Mouse (Mus musculus): ENCODE data around the gene Scap. TPM values are rescaled to one million over a fixed set of nuclear protein-coding genes. Genes with fewer than 3 reads are reported as not detected.

Scap gene
- 100 to 1,000 TPM in 1 of 2 experiments, 10 to 100 TPM in 1; 89.2 to 104 TPM for total RNA-seq (2021)
- long read RNA-seq, full-length matches to known transcripts = 18 of 61 reads
- long read RNA-seq, partial matches to known transcripts = 31 of 61 reads
- long read RNA-seq, other reads (novel, unspliced or antisense) = 12 of 61 reads

- peak; percentile 100 for DNase-seq (ENCODE audit: low spot score in 2 of 2)
These were observed at the start of gene Scap for GRCm38 (mm10) chr9:110333135-110333895. TSS of gene Scap (plus strand) at chr9:110333288.

GRCm38 (mm10) chr9:110284075-110284697 lies 48.9 kb upstream of the Scap start:
- no peak for DNase-seq (ENCODE audit: low spot score in 2 of 2)

DNA sequence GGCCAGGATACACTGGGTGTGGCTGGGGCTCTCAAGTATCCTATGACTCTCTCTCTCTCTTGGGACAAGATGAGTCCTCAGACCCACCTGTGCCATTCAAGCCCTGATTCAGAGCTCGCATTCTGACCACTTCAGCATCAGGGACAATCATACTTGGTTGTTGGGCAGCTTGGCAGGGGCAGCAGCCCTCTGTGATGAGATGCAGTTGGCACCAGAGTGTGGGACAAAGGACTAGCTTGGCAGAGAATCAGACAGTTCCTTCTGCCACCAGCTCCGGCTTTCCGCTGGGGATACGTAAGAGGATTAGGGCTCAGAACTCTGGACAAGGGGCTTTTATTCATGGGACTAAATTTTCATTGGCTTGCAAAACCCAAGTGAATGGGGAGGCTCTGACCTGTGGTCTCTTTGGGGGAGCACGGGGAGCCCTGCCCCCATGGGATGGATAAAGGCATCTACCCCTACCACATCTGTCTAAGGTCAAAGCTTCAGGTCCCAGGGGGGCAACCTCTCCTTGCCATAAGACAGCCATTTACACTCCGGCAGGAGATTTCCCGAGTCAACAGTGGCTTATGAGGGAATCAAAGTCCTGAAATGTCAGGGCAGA lies 45.7 kb upstream of the Scap start:
- DNase-seq (ENCODE audit: low spot score in 2 of 2) = peak; percentile 55 to 64

- DNase-seq (ENCODE audit: low spot score in 2 of 2) = peak; percentile 46 to 61
These were observed 39.8 kb upstream of the Scap start for GRCm38 (mm10) chr9:110293254-110293718.

DNA sequence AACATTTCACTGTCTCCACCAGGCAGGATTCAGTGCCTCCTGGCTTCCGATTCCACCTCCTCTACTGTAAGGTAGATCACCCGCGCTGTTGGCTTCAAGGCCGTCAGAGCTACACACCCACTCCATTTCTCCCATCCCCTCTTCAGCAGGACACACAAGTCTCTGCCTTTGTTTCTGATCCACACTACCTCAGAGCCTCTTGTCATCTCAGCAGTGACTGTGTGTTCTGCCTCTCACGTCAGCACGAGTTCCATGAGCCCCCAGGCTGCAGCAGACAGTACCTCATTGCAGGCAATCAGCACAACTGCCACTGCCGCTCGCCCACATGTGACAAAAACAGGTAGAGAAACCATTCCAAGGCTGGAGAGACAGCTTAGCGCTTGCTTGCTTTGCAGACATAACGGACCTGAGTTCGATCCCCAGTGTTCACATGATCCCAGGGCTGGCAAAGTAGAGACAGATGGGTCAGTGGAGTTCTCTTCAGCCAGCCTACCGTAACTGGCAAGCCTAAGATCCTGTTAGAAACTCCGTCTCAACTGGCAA lies 39.1 kb upstream of the Scap start:
- no peak for DNase-seq (ENCODE audit: low spot score in 2 of 2)

DNA sequence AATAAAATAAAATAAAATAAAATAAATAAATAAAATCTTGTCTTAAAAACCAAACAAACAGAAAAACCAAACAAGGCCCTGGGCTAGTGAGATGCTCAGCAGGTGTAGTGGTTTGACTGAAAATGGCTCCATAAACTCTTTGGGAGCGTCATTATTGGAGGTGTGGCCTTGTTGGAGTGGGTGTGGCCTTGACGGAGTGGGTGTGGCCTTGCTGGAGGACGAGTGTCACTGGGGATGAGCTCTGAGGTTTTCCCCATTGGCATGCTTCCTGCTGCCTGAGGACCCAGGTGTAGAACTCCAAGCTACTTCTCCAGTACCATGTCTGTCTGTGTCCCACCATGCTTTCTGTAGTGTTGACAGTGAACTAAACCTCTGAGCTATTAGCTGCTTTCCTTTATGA lies 38.3 kb upstream of the Scap start:
- no peak for DNase-seq (ENCODE audit: low spot score in 2 of 2)

DNA sequence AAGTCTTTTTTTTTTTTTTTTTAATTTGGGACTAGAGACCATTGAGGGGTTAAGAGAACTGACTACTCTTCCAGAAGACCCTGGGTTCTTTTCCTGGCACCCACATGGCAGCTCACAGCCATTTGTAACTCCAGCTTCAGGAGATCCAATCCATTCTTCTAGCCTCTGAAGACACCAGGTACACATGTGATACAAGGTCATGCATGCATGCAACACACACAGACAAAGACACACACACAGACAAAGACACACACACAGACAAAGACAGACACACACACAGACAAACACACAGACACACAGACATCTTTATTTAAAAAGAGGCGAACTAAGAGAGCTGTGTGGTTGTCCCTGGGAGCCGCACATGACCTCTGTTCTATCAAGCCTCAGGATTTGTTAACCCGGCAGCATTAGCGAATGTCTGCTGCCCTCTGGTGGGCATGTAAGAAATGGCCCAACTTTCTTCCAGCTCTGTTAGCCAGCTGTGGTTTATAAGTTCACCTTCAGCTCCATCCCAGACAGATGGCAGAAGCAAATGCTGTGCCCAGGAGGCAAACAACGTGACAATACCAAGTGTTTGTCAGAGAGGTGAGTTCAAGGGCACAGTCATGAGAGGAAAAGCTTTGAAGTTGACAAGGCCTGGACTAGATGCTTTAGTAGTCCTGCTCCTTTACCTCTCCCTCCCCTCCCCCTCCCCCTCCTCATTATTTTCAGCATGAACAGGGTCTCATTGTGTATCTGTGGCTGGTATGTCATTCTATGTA lies 36.0 kb upstream of the Scap start:
- peak; percentile 91 for DNase-seq (ENCODE audit: low spot score in 2 of 2)

DNA sequence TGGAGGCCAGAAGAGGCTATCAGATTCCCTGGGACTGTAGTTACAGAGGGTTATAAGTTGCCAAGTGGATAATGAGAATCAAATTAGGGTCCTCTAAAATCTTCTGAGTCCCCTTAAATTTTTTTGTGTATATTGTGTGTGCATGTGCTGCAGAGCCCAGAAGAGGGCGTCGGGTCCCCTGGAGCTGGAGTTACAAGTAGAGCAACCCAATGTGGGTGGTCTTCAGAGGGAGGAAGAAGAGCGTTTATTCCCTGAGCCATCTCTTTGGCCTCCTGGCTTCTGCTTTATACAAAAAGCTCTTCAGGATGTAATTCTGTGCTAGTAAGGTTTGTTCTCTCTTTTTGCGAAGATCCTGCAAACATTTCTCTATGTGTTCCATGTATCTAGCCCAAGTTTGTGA lies 28.6 kb upstream of the Scap start:
- DNase-seq (ENCODE audit: low spot score in 2 of 2) = no peak

GRCm38 (mm10) chr9:110304969-110305651 lies 28.0 kb upstream of the Scap start, which contains the start of gene Elp6:
TSS of gene Elp6 (plus strand) at chr9:110305173.
- DNase-seq (ENCODE audit: low spot score in 2 of 2) = peak; percentile 90 to 91

DNA sequence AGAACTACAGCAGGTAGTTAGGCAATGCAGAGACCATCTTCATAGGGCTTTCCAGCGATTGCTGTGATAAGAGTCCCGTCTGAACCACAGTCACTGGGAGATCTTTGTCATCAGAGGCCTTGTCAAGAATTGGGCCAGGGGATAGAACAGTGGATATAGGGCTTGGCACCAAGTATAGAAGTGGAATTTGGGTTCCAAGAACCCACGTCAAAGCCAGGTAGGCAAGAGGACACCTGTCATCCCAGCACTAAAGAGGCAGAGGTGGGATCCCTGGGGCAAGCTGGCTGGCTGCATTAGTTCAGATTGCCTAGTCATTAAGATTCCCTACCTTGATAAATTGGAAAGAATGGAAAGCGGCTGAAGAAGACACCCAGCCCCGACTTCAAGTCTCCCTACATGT lies 26.7 kb upstream of the Scap start:
- DNase-seq (ENCODE audit: low spot score in 2 of 2) = no peak

DNA sequence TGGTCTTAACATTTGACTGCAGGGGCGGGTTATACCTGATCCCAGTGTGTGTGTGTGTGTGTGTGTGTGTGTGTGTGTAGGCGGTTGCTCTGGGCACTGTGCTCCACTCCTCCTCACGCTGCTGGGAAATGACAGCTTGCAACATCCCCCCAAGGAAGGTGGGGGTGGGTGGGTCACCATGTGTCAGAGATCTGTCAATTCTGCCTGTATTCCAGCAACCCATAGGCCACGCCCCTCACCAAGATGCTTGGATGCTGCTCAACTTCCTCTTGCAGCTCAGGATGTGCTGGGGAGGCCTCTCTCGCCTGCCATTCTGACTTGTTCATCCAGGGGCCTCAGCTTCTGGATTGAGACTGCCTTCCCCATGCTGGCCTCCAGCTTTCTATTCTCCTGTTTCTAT lies 18.4 kb upstream of the Scap start:
- DNase-seq (ENCODE audit: low spot score in 2 of 2) = peak in 1 of 2 experiments; percentile 26

DNA sequence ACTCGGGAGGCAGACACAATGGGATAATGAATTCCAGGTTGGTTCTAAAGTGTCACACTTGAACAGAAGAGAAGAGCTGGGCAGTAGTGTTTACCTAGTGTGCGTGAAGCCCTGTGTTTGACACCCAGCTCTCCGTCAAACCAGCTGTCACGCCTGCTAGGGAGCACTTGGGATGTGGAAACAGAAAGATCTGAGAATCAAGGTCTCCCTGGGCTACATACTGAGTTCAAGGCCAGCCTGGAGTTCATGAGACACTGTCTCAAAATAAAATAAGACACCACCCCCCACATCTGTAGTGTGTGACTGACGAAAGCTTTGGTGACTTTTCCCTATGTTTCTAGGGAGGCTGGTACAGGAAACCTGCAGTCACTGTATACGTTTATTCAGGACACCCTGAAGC lies 17.7 kb upstream of the Scap start:
- DNase-seq (ENCODE audit: low spot score in 2 of 2) = no peak

GRCm38 (mm10) chr9:110315904-110316303 lies 17.2 kb upstream of the Scap start:
- no peak for DNase-seq (ENCODE audit: low spot score in 2 of 2)

GRCm38 (mm10) chr9:110316503-110316902 lies 16.6 kb upstream of the Scap start:
- DNase-seq (ENCODE audit: low spot score in 2 of 2) = no peak

DNA sequence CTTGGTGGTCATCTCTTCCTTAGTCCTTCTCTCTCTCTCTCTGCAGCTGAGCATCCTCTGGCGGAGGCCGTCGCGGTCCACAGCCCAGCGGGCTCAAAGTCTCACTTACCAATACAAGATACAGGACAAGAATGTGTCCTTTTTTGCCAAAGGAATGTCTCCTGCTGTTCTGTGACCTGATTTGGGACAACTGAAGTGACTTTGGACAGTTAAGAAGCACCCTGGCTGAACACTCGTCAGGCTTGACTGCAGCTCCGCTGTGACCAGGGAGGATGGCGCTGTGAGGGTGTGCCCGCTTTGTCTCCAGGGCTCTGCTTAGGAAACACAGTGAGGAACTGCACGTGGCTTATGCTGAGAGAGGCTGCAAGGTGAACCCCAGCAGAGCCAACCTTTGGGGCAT lies 12.3 kb upstream of the Scap start:
- no peak for DNase-seq (ENCODE audit: low spot score in 2 of 2)

DNA sequence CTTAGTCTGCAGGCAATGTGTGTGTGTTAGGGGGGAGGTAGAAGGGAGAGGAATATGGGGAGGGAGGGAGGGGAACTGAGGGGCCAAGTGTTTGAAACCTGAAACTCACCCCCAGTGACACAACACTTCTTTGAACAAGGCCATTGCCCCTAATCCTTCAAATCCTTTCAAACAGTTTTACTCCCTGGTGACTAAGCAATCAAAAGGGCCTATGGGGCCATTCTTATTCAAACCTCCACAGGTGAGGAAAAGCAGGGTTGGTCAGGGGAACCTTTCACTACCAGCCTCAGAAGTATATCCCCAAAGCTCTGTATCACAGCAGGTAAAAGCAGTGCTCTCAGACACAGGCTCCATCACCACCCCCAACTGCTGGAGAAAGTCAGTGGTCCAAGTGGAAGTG lies 10.1 kb upstream of the Scap start:
- DNase-seq (ENCODE audit: low spot score in 2 of 2) = no peak

DNA sequence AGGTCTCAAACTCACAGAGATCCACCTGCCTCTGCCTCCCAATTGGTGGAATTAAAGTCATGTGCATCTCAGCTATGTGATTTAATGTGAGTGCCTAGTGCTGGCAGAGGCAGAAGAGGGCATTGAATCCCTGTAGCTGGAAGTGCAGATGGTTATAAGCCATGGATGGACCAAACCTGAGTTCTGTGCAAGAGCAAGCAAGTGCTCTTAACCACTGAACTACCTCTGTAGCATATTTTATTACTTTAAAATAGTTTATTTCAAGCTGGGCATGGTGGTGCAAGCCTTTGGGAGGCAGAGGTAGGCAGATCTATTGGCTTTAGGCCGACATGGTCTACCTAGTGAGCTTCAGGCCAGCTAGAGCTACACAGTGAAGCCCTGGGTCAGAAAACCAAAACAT lies 8.9 kb upstream of the Scap start:
- no peak for DNase-seq (ENCODE audit: low spot score in 2 of 2)

GRCm38 (mm10) chr9:110328178-110328577 lies 4.9 kb upstream of the Scap start:
- DNase-seq (ENCODE audit: low spot score in 2 of 2) = no peak

DNA sequence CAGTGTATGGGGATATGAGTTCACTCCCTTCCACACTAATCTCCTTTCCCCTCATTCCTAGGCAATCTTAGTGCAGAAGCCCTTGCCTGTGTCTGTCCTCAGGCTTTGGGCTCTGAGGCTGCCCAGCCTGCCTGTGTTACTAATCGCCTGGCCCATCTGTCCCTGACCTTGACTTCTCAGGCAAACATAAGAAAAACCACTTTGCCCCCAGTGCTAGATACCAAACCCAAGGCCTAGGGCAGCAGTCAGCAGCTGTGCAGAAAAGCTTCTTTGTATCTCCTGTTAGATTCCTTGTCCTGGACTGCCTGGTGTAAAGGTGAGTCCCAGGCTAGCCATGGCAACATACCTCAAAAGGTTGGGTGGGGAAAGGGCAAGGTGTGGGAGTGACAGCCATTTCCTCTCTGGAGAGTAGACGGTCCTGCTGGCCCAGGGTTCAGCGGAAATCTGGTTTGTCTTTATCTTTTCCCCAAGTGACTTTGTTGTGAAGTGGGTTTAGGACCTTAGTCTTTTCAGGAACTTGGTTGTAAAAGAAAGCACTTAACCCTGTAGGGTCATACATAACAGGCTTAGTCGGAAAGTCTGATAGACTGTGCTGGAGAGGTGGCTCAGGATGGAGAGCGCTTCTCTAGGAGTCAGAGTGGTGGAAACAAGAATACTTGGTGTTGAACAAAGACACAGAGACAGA lies 4.0 kb upstream of the Scap start:
- no peak for DNase-seq (ENCODE audit: low spot score in 2 of 2)

DNA sequence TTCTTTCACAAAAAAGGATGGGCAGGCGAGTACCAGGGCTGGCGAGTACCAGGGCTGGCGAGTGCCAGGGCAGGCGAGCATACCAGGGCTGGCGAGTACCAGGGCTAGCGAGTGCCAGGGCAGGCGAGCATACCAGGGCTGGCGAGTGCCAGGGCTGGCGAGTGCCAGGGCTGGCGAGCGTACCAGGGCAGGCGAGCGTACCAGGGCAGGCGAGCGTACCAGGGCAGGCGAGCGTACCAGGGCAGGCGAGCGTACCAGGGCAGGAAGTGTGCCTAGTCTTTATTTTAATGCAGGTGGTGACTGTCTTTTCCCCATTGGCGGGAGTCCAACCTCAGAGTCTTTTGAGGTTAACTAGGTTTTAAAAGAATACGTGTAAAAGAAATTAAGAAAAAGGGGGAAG lies 3.4 kb upstream of the Scap start:
- DNase-seq (ENCODE audit: low spot score in 2 of 2) = peak; percentile 30 to 43
